Mouse (Mus musculus): ENCODE measurements around the gene Reln. TPM values are rescaled to one million over a fixed set of nuclear protein-coding genes. Genes with fewer than 3 reads are reported as not detected.

Gene Reln
- total RNA-seq, 2 experiments from 2014 or later: 3.0 to 4.2 TPM

GRCm38 (mm10) chr5:22131730-22132522, 212.6 kb downstream of the Reln start:
- no peak for DNase-seq
- intact Hi-C loops (cut with DNase I): no loop called here

GRCm38 (mm10) chr5:22127583-22127982, 216.9 kb downstream of the Reln start:
- DNase-seq: no peak
- intact Hi-C loops (cut with DNase I): no loop called here

- DNase-seq: no peak
- intact Hi-C loops (cut with DNase I): no loop called here
Measured at GRCm38 (mm10) chr5:22119296-22119695, 225.2 kb downstream of the Reln start.

- intact Hi-C loops (cut with DNase I): no loop called here
- no peak for DNase-seq
Measured at GRCm38 (mm10) chr5:22118456-22118855, 226.0 kb downstream of the Reln start.

- DNase-seq: no peak
- intact Hi-C loops (cut with DNase I): no loop called here
Measured at GRCm38 (mm10) chr5:22116922-22117321, 227.6 kb downstream of the Reln start.

- no peak for DNase-seq
- intact Hi-C loops (cut with DNase I): no loop called here
Measured at GRCm38 (mm10) chr5:22106811-22107485, 237.6 kb downstream of the Reln start.

GRCm38 (mm10) chr5:22094984-22095383, 249.5 kb downstream of the Reln start:
- intact Hi-C loops (cut with DNase I): no loop called here
- no peak for DNase-seq

- intact Hi-C loops (cut with DNase I): no loop called here
- no peak for DNase-seq
Measured at GRCm38 (mm10) chr5:22094043-22094442, 250.5 kb downstream of the Reln start.

GRCm38 (mm10) chr5:22093157-22093865, 251.2 kb downstream of the Reln start:
- intact Hi-C loops (cut with DNase I): no loop called here
- no peak for DNase-seq

GRCm38 (mm10) chr5:22080468-22080986, 264.0 kb downstream of the Reln start:
- no peak for DNase-seq
- intact Hi-C loops (cut with DNase I): no loop called here

- intact Hi-C loops (cut with DNase I): no loop called here
- DNase-seq: no peak
Measured at GRCm38 (mm10) chr5:22074971-22075370, 269.5 kb downstream of the Reln start.

GRCm38 (mm10) chr5:22072591-22072990, 271.9 kb downstream of the Reln start:
- intact Hi-C loops (cut with DNase I): no loop called here
- no peak for DNase-seq

GRCm38 (mm10) chr5:22059251-22059650, 285.3 kb downstream of the Reln start:
- intact Hi-C loops (cut with DNase I): no loop called here
- DNase-seq: no peak

- DNase-seq: no peak
- intact Hi-C loops (cut with DNase I): no loop called here
Measured at GRCm38 (mm10) chr5:22041825-22042224, 302.7 kb downstream of the Reln start.

- DNase-seq: no peak
- intact Hi-C loops (cut with DNase I): no loop called here
Measured at GRCm38 (mm10) chr5:22039375-22040149, 304.9 kb downstream of the Reln start.

GRCm38 (mm10) chr5:22035201-22035600, 309.3 kb downstream of the Reln start:
- intact Hi-C loops (cut with DNase I): no loop called here
- DNase-seq: no peak

GRCm38 (mm10) chr5:22033039-22033438, 311.5 kb downstream of the Reln start:
- no peak for DNase-seq
- intact Hi-C loops (cut with DNase I): no loop called here

GRCm38 (mm10) chr5:22031653-22032052, 312.8 kb downstream of the Reln start:
- no peak for DNase-seq
- intact Hi-C loops (cut with DNase I): no loop called here

GRCm38 (mm10) chr5:22028379-22028778, 316.1 kb downstream of the Reln start:
- no peak for DNase-seq
- intact Hi-C loops (cut with DNase I): no loop called here

GRCm38 (mm10) chr5:22027240-22027875, 317.1 kb downstream of the Reln start:
- intact Hi-C loops (cut with DNase I): no loop called here

More at GRCm38 (mm10) chr5:22027240-22027875, 317.1 kb downstream of the Reln start:
- DNase-seq: no peak

All from heart, postnatal 36 days (tissue).